Mouse (Mus musculus) midbrain, embryonic 11.5 days (tissue): ENCODE results near the gene Foxn3. TPM values are rescaled to one million over a fixed set of nuclear protein-coding genes. Genes with fewer than 3 reads are reported as not detected.
A peak's percentile ranks its signal among the peaks of the same experiment; 100 is the strongest.

Source experiments
- ATAC-seq: fragments of 200-750 bp; cut with Nextera tagmentation; 2 replicates; pipeline ENCODE4 v1.8.0; 2017; ENCODE audit warnings: moderate TSS enrichment, moderate library complexity; ENCODE audit not compliant: low FRiP score
- DNase-seq: peaks from one replicate; pipeline ENCODE4 v3.0.0; 2015; ENCODE audit warnings: low spot score; ENCODE audit errors: missing footprints
- H3K27ac ChIP-seq: fragments of 300-500 bp; sonication (generic); 2 replicates; pipeline ENCODE4 v1.5.1; 2014; ENCODE audit warnings: low read depth, low read length
- H3K27me3 ChIP-seq: fragments of 300-500 bp; sonication (generic); 2 replicates; pipeline ENCODE4 v1.6.1; 2014; ENCODE audit warnings: mild to moderate bottlenecking, low read length, moderate library complexity, mixed read lengths; ENCODE audit not compliant: control insufficient read depth, insufficient read depth
- H3K36me3 ChIP-seq: fragments of 300-500 bp; sonication (generic); 2 replicates; pipeline ENCODE4 v1.6.1; 2014; ENCODE audit warnings: mild to moderate bottlenecking, low read length, moderate library complexity, mixed read lengths; ENCODE audit not compliant: control insufficient read depth, insufficient read depth
- H3K4me1 ChIP-seq: fragments of 300-500 bp; sonication (generic); 2 replicates; pipeline ENCODE4 v1.6.1; 2014; ENCODE audit warnings: low read length; ENCODE audit not compliant: control insufficient read depth, insufficient read depth
- H3K4me2 ChIP-seq: fragments of 300-500 bp; sonication (generic); 2 replicates; pipeline ENCODE4 v1.6.1; 2014; ENCODE audit warnings: mild to moderate bottlenecking, moderate library complexity
- H3K4me3 ChIP-seq: fragments of 300-500 bp; sonication (generic); 2 replicates; pipeline ENCODE4 v1.5.1; 2014; ENCODE audit warnings: low read depth, low read length
- H3K9ac ChIP-seq: fragments of 300-500 bp; sonication (generic); 2 replicates; pipeline ENCODE4 v1.6.1; 2014; ENCODE audit warnings: low read length
- H3K9me3 ChIP-seq: fragments of 300-500 bp; sonication (generic); 2 replicates; pipeline ENCODE4 v1.6.1; 2016; ENCODE audit warnings: low read length; ENCODE audit not compliant: control insufficient read depth
- WGBS: fragments of 180-500 bp; shearing (Covaris S2); extraction: QIAGEN DNeasy Blood & Tissue Kit; methylation state at CpG from one replicate; pipeline ENCODE4 v1.1.7; 2014; 5-methylcytosine and 5-hydroxymethylcytosine counted together
- polyA plus RNA-seq: library from polyadenylated mRNA; unstranded; fragments of >200 nt; fragmentation: Nextera tagmentation; extraction: Ambion mirVana; gene quantifications from 2 replicates; pipeline ENCODE4 v1.2.1, GENCODE M21; 2014

The Foxn3 gene
- polyA plus RNA-seq, 1 experiment from 2014 or later, result 73.8 TPM

- peaks cover 17% of the 10 kb centered on the region for H3K4me1 ChIP-seq
- no peak overlapping the region for H3K4me2 ChIP-seq
- no peaks in the 10 kb centered on the region for H3K9me3 ChIP-seq
- H3K27me3 ChIP-seq, result no peaks in the 10 kb centered on the region
- no peak overlapping the region for H3K9ac ChIP-seq
- no peak overlapping the region; the same call in 1 of the 2 replicates for H3K27ac ChIP-seq
- H3K36me3 ChIP-seq, result peaks cover 12% of the 10 kb centered on the region
- ATAC-seq (no peak), DNase-seq (no peak)
- WGBS, result 90% methylated on average over 10 of the region's 10 CpGs
- no peak overlapping the region for H3K4me3 ChIP-seq
These were observed 186.3 kb downstream of the Foxn3 start for GRCm38 (mm10) chr12:99377069-99377468.

- Histone ChIP-seq H3K4me3 (no peak overlapping the region), H3K27me3 (no peaks in the 10 kb centered on the region), H3K4me1 (peaks cover 17% of the 10 kb centered on the region), H3K4me2 (no peak overlapping the region), H3K27ac (no peak overlapping the region), H3K9ac (no peak overlapping the region), H3K36me3 (peaks cover 10% of the 10 kb centered on the region), H3K9me3 (no peaks in the 10 kb centered on the region)
- WGBS, result 79% methylated on average over 8 of the region's 8 CpGs
- peak; percentile 87 for DNase-seq
- ATAC-seq, result peak; percentile 70; the same call in 1 of the 2 replicates
These were observed 187.4 kb downstream of the Foxn3 start for GRCm38 (mm10) chr12:99375878-99376454.

GRCm38 (mm10) chr12:99375426-99375825 is 188.0 kb downstream of the Foxn3 start:
- ATAC-seq, result no peak
- Histone ChIP-seq H3K27ac (no peak overlapping the region), H3K4me3 (no peak overlapping the region), H3K9ac (no peak overlapping the region), H3K27me3 (no peaks in the 10 kb centered on the region), H3K4me2 (no peak overlapping the region), H3K36me3 (peaks cover 10% of the 10 kb centered on the region), H3K4me1 (peaks cover 17% of the 10 kb centered on the region), H3K9me3 (no peaks in the 10 kb centered on the region)
- 94% methylated on average over 6 of the region's 6 CpGs for whole genome bisulfite sequencing
- DNase-seq, result no peak

- Histone ChIP-seq H3K9me3 (no peaks in the 10 kb centered on the region), H3K4me2 (no peak overlapping the region), H3K27ac (no peak overlapping the region), H3K9ac (no peak overlapping the region), H3K27me3 (no peaks in the 10 kb centered on the region), H3K4me3 (no peak overlapping the region), H3K36me3 (peaks cover 10% of the 10 kb centered on the region), H3K4me1 (peaks cover 16% of the 10 kb centered on the region)
- ATAC-seq (no peak), DNase-seq (no peak)
- WGBS, result 90% methylated on average over 12 of the region's 12 CpGs
These were observed 189.2 kb downstream of the Foxn3 start for GRCm38 (mm10) chr12:99374099-99374600.

GRCm38 (mm10) chr12:99373584-99373983 is 189.8 kb downstream of the Foxn3 start:
- Histone ChIP-seq H3K4me2 (no peak overlapping the region), H3K4me1 (peaks cover 13% of the 10 kb centered on the region), H3K27ac (no peak overlapping the region), H3K27me3 (no peaks in the 10 kb centered on the region), H3K36me3 (peaks cover 10% of the 10 kb centered on the region), H3K9ac (no peak overlapping the region), H3K9me3 (no peaks in the 10 kb centered on the region), H3K4me3 (no peak overlapping the region)
- WGBS, result 85% methylated on average over 4 of the region's 4 CpGs
- ATAC-seq (no peak), DNase-seq (no peak)

GRCm38 (mm10) chr12:99371500-99371899 is 191.9 kb downstream of the Foxn3 start:
- no peak for ATAC-seq
- no peak for DNase-seq
- H3K27ac ChIP-seq, result no peak overlapping the region
- 87% methylated on average over 5 of the region's 5 CpGs for WGBS
- no peak overlapping the region for H3K4me2 ChIP-seq
- no peak overlapping the region for H3K9ac ChIP-seq
- peaks cover 8% of the 10 kb centered on the region for H3K36me3 ChIP-seq
- H3K4me3 ChIP-seq, result no peak overlapping the region
- H3K9me3 ChIP-seq, result no peaks in the 10 kb centered on the region
- peaks cover 10% of the 10 kb centered on the region for H3K4me1 ChIP-seq
- no peaks in the 10 kb centered on the region for H3K27me3 ChIP-seq

- WGBS, result 97% methylated on average over 10 of the region's 10 CpGs
- no peak for ATAC-seq
- H3K27me3 ChIP-seq, result no peaks in the 10 kb centered on the region
- H3K27ac ChIP-seq, result no peak overlapping the region
- H3K9me3 ChIP-seq, result no peaks in the 10 kb centered on the region
- H3K36me3 ChIP-seq, result no peaks in the 10 kb centered on the region
- no peak overlapping the region for H3K4me2 ChIP-seq
- H3K9ac ChIP-seq, result no peak overlapping the region
- DNase-seq, result no peak
- no peaks in the 10 kb centered on the region; the same call in 1 of the 2 replicates for H3K4me1 ChIP-seq
- no peak overlapping the region for H3K4me3 ChIP-seq
These were observed 195.1 kb downstream of the Foxn3 start for GRCm38 (mm10) chr12:99368251-99368650.

GRCm38 (mm10) chr12:99365999-99366398 is 197.4 kb downstream of the Foxn3 start:
- no peak overlapping the region for H3K27ac ChIP-seq
- ATAC-seq (no peak), DNase-seq (no peak)
- no peak overlapping the region for H3K4me3 ChIP-seq
- 90% methylated on average over 9 of the region's 9 CpGs for WGBS
- H3K9ac ChIP-seq, result no peak overlapping the region
- H3K4me1 ChIP-seq, result peaks cover 10% of the 10 kb centered on the region
- H3K36me3 ChIP-seq, result no peaks in the 10 kb centered on the region
- H3K4me2 ChIP-seq, result no peak overlapping the region
- H3K9me3 ChIP-seq, result no peaks in the 10 kb centered on the region
- no peaks in the 10 kb centered on the region for H3K27me3 ChIP-seq

GRCm38 (mm10) chr12:99364201-99364600 is 199.2 kb downstream of the Foxn3 start:
- WGBS, result 88% methylated on average over 6 of the region's 6 CpGs
- DNase-seq, result no peak
- Histone ChIP-seq H3K4me1 (peaks cover 11% of the 10 kb centered on the region), H3K9ac (no peak overlapping the region), H3K9me3 (no peaks in the 10 kb centered on the region), H3K27me3 (no peaks in the 10 kb centered on the region), H3K36me3 (no peaks in the 10 kb centered on the region), H3K4me3 (no peak overlapping the region), H3K27ac (no peak overlapping the region), H3K4me2 (no peak overlapping the region)
- no peak for ATAC-seq
